Mouse (Mus musculus) liver, adult (tissue): Measurements from ENCODE around the gene Kif6.

Source experiments
- GATA4 ChIP-seq: IDR thresholded peaks from 2 replicates; pipeline ENCODE4 v1.6.1; 2014; ENCODE audit warnings: mild to moderate bottlenecking, low read length; ENCODE audit not compliant: insufficient replicate concordance

Kif6 gene

DNA sequence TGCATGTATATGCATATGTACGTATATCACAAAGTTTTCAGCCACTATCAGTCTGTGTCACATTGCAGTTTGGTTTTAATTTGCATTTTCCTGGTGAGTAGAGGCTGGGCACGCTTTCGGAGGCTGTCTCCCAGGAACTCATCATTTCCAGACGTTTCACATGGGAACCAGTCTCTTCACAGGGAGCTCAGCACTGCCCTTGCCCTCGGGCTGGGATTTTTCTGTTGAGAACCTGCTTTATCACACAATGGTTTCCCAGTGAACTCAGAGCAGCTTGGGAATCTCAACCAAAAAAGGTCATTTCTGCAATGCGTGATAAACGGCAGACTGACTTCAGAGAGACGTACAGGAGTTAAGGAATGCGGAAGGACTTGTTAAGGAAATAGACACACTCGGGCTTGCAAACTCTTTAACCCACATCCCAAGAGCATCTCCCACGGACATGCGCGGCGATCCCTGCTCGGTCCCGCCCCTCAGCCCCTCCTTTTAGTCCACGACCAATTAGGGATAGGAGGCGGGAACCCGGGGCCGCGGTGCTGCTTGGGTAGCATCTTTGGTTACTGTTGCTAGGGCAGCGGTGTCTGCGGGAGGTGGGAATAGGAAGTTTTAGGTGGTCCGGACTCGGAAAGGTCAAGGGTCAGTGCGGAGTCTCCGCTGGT, at the start of gene Kif6:
TSS of gene Kif6 (plus strand) at position 560 of the 659 bp plus-strand sequence.
- no peak for TF ChIP-seq GATA4

DNA sequence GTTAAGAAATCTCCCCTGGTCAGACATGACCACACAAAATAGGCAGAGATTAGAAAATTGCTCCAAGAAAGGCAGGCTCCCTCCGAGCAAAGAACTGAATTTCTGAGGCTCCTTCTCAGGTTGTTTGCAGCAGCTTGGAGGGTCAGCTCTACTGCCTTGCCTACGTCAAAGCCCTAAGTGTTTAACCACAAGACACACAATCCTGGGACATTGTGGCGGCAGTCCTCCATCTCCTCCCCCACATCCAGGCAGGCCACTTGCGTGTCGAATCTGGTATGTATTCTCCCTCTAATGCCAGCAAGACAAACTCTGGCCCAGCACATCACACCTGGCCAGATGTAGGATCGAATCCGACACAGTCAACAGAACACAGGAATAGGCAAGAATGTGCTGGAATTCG, 46.2 kb upstream of the Kif6 start:
- no peak for TF ChIP-seq GATA4

GRCm38 (mm10) chr17:49577321-49577720, 37.6 kb upstream of the Kif6 start:
- no peak for TF ChIP-seq GATA4

- no peak for TF ChIP-seq GATA4
These were observed 32.5 kb upstream of the Kif6 start for GRCm38 (mm10) chr17:49582471-49582870.

DNA sequence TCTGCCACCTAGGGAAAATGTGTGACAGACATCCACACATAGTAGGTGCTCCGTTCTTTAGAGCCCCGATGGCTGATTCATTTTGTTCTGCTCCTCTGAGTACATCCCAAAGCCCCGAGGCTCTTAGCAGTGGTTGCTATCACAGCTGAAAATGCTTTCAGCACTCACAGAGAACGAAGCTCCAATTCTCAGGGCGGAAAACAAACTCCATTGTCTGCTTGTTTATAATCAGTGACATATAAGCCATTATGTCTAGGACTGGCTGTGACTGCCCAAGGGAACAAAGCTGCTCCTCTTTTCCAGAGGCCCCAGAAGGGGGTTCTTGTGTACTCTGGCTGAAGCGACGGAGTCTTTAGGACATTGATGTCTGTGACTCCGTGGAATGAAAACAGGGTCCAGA, 24.9 kb upstream of the Kif6 start:
- no peak for TF ChIP-seq GATA4

DNA sequence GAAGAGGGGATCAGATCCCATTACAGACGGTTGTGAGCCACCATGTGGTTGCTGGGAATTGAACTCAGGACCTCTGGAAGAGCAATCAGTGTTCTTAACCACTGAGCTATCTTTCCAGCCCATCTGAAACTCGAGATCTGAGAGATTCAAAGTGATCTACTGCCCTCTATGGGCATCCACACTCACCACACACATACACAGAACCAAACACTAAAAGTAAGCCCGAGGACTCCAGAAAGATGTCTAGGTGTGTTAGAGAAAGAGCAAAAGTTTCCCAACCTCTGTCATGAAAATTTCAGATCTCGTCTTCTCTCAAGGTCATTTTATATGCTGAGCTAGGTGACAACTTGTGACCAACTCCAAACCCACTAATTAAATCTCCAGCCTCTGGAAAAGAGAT, 9.5 kb upstream of the Kif6 start:
- TF ChIP-seq GATA4, result no peak

DNA sequence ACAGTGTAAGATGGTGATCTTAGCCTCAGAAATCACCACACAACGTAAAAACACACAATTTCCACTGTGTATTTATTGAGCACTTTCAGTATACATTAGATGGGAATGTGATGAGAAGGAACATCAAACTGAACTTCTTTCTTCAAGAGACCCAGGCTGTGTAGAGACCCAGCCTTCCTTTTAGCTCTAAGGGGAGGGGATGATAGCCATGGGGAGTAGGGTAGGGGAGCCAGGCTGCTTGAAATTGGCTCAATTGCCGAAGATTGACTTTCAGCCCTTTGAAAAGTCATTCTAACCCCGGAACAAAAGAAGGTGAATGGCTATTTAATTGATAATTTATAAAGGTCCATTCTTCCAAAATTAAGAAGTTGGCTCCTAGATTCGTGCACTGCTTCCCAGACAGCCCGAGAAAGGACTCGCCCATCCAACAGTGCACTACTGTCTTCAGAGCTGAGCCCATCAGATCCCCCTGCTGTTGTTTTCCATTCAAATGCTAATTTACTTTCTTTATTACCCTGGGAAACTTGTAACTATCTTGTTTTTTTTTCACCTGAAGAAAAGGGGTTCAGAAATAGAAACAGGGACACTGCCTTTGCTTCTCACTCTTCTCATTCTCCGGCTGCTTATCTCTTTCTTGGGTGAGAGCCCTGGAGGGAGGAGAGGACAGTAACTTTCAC, 7.4 kb upstream of the Kif6 start:
- TF ChIP-seq GATA4, result no peak

DNA sequence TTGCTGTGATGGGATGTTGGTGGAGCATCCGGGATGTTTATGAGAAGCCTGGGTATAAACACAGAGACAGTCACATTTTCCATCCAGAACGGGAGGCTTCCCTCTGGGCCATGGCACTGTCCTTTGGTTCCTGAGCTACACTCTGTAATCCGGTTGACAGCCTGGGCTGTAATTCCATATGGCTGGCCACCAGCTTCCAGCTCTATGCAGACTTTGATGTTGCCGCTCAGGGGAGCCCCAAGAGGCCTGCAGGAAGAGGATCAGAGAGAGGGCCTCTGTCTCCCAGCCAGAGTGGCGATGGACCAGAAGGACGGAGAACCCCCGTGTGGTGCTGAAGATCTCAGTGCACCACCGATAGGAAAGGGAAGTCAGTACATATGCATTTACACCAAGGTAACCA, 4.6 kb upstream of the Kif6 start:
- no peak for TF ChIP-seq GATA4

DNA sequence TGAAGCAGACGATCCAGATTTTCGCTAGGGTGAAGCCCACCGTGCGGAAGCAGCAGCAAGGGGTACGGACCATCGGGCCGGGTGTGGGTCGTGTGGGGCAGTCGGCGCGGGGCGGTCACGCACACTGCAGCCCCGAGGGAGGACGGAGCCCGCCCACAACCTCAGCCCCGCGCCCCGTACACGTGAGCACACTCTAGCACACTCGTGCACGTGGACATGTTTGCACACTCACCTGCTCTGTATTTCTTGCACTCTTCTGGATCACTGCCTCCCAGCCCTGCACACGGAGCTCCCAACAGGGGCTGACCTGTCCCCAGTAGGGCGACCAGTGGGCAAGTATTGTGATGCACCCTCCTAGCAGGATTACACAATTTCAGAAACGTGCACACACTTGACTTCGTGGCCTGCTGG, 310 bp downstream of the Kif6 start:
- no peak for TF ChIP-seq GATA4

DNA sequence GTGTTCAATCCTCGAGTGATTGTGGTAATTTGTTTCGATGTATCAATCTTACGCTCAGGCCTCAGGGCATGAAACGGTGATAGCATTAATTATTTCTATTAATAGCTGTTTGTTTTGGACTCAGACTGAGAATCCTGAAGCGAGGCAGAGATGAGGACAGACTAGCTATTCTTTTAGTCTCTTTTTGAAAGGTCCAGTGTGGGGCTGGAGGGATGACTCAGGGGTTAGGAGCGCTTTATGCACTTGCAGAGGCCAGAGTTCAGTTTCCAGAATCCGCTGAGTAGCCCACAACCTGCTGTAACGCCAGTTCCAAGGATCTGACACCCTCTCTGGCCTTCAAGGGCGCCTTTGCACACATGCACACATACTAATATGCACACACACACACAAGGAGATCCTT, 9.6 kb downstream of the Kif6 start:
- TF ChIP-seq GATA4, result no peak

GRCm38 (mm10) chr17:49627011-49627794, 12.3 kb downstream of the Kif6 start:
- TF ChIP-seq GATA4, result no peak

DNA sequence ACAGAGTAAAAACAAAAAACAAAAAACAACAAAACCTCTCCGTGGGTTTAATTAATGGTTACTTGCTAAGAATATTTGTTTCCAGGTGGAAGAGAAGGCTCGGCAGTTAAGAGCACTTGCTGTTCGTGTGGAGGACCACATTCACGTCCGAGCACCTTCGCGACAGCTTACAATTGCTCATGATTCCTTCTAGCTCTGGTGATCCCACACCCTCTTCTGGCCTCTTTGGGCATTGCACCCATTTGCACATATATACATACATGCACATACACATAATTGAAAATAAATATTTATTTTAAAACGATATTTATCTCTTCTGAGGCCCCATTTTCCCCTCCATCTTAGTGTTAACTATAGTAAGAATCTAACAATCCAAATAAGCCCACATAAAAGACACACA, 13.9 kb downstream of the Kif6 start:
- no peak for TF ChIP-seq GATA4

DNA sequence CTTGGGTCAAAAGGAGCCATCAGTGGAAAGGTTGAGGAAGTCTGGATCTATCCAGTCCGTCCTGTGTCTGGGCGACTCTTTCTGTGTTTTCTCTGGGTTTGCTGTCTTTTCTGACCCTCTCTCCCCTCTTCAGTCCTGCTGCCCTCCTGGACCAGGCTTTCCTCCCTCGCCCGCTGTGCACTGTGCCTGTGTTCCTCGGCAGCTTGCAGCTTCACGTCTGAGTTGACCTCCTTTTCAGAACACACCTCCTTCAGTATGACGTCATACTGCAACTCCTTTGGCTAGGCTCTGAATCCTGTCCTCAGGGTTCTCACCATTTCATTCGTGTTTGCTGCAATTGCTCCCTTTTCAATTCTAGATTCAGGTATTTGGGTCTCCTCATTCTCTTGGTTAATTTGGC, 18.1 kb downstream of the Kif6 start:
- no peak for TF ChIP-seq GATA4

- TF ChIP-seq GATA4, result no peak
These were observed 27.0 kb downstream of the Kif6 start for GRCm38 (mm10) chr17:49641903-49642302.

DNA sequence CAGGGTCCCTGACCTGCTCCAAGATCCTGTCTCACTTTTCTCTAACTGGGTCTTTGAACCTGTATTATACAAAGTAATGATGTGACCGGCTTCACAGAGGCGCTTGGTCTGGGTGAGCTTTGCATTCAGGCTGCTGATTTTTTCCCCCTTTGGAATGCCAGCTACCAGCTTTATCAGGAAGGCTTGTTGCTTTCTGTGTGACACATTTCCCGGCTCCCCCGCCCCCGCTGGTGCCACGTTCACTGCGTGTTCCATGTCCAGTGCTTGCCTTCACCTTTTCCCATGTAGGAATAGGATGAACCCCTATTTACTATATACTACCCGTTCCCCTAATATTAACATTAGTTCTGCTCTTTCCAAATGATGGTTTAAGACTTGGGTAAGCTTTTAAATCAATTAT, 27.4 kb downstream of the Kif6 start:
- no peak for TF ChIP-seq GATA4

DNA sequence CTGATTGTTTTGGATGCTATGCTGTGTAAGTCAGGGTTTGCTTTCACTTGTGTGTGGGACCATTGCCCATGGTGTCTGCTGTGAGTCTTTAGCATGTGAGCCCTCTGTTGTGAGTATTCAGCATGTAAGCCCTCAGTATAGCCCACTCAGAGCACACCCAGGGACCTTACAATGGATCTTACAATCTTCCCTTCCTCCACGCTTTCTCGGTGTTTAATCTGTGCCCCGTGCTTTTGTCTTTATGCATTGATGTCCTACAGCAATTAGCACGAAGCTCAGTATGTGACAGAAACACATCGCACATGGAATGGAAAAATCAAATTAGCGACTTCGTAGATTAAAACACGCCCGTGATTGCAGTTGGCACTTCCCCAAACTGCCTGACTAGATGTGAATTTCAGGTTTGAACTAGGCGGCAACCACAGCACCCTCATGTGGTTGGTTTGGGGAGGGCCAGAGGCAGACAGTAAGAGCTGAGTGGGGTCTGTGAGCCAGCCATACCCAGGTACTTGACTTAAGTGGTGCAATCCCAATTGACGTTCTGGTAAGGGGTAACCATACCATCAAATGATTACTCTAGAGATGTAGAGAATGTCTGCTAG, 28.1 kb downstream of the Kif6 start:
- no peak for TF ChIP-seq GATA4
